Mouse (Mus musculus) right cerebral cortex, postnatal 36 days (tissue): ENCODE data around the gene Urb1.
"Not testable (repeated sequence)": the region's sequence is repeated elsewhere in the genome, so short reads cannot be mapped to it uniquely, and the experiment has no call there.

Experiments used
- DNase-seq, 2 experiments: peaks; one replicate each; pipeline ENCODE4 v3.0.0; 2022; ENCODE audit warnings: low spot score in 2 of 2, mixed read lengths in 1 of 2

The Urb1 gene

GRCm38 (mm10) chr16:90823986-90824385 lies 13.8 kb upstream of the Urb1 start:
- DNase-seq = not testable (repeated sequence)

DNA sequence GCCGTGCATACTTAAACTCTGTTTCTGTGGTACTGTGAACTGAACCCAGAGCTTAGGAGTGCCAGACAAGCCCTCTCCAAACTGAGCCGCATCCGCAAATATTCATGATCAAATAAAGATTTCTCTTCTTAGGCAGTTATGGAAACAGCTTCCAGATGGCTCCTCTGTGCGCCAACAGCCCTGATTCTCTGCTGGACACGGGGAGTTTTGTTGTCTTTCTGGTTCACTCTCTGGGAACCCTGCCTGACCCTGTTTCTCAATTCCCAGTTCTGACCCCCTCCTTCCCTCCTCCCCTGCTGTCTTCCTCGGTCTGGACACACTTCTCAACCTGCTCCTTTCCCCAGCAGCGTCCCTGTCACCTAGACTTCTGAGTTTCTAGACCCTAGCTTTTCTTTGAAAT lies 12.8 kb upstream of the Urb1 start:
- no peak for DNase-seq

DNA sequence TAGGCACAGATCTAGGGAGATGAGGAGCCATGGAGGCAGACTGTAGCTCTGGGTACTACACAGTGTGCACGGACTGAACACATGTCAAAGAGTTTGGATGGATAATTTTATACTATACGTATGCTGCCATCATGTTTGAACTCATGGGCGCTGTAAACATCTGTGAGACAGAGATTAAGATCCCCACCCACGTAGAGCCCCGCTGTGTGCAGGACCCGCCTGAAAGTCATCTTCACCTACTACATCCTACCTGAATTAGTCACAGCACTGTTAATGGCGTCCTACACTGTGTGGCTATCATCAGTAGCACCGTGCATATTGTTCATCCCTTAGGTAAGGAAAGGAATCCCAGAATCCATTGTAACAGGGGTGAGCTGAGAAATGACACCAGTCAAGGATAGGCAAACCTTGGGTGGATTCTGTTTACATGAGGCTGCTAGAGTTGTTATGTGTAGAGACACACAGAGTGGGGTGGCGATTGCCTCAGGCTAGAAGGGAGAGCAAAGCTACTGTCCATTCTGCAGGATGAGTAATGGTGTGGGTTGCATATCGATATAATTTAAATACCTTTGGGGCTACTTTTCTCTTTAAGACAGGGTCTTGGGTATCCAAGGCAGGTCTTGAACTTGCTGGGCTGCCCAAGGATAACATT lies 12.2 kb upstream of the Urb1 start:
- DNase-seq = no peak

DNA sequence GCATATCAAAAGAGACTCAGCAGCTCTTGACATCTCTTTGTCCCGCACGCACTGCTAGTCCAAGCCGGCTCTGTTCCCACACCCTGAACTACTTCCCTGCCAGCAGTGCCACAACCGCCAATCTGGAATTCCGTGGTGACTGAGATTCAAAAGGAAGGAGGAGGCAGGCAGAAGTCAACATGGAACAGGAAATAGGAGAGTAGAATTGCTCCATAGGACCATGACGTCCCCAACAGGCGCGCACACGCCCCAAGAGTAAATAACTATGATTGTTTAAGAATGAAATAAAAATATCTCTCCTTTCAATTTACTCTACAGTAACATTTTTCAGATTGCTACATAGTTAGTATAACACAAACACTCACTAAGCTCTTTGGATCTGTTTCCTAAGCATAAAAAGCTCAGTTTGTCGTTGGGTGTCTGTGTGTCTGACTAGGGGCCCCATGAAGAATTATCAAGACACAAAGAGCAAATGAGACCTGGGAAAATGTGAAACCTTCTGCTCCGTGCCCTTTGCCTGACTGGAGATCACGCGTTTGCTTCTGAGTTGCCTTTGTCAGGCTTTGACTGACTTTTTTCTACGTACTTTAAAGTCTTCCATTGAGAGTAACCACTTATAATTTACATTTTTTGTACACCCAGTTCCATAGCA lies 11.0 kb upstream of the Urb1 start:
- no peak for DNase-seq

GRCm38 (mm10) chr16:90820326-90820725 lies 10.1 kb upstream of the Urb1 start:
- no peak for DNase-seq

DNA sequence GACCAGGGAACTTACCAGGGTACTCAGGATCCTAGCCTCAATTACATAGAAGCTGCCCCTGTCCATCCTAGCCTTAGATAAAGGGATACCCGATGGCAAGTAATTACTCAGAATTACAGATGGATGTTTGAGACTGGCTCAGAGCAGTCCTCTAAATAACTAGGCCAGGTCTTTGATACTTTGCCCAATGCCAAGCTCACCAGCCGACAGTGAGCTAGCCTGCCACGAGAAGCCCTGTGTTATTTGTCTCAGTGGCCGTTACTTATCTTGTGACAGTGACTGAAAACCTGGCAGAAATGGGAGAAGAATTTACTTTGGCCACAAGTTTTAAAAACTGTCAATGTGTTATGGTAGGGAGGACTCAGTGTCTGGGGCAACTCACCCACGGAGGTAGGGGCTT lies 1.9 kb upstream of the Urb1 start:
- no peak for DNase-seq

GRCm38 (mm10) chr16:90810716-90811256 lies 573 bp upstream of the Urb1 start:
- no peak for DNase-seq

- no peak for DNase-seq
Measured at GRCm38 (mm10) chr16:90804466-90804865, 5.7 kb downstream of the Urb1 start.

GRCm38 (mm10) chr16:90801928-90802327 lies 8.3 kb downstream of the Urb1 start:
- DNase-seq = no peak

DNA sequence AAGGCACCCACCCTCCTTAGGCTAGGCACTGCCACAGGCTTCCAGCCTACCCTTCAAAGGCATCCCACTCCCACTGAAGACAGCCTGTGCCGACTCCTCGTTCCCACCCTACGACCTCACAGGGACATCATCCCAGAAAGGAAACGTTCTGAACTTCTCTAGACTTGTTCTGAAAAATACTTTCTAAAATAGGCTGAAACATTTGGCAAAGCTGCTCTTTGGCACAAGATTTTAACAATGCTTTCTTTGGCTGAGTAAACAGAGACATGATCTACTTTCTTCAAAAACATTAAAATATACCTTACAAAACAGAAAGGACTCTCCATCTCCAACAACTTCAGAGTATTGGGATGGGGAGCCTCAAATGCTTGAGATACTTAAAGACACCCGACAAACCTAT lies 9.0 kb downstream of the Urb1 start:
- DNase-seq = peak in 1 of 2 experiments; percentile 32

DNA sequence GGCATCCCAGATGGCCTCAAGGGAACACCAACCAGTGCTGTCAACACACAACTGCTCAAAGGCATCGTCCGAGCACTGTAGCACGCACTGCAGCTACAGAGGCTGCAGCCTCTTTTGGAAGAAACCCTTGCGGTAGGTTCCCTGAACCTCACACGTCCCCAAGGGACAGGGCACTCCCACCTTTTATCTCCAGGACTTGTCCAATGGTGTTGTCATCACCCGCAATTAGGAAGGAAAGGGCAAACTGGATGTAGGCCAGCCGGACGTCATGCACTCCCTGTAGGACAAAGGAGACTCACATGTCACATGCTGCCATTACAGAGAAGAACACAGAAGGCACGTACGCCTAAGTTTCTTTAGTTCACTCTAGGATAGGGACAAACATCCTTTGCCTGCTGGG lies 10.4 kb downstream of the Urb1 start:
- DNase-seq = no peak

DNA sequence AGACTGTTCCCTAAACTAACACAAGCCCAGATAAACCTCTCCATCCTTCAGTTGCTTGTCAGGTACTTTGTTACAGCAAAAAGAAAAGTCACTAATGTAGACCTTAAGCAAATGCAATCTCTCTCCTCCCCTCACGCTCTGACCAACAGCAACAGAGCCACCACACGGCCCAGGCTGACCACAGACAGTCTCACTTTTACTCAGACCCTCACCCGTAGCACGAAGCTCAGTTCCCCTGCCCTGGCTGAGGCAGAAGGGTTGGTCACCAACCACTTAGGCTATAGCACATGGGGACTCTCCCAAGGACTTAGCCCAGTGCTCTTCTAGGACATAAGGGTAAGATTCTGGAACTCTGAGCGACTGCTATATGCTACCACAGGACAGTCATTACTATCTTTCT lies 11.4 kb downstream of the Urb1 start:
- no peak for DNase-seq

DNA sequence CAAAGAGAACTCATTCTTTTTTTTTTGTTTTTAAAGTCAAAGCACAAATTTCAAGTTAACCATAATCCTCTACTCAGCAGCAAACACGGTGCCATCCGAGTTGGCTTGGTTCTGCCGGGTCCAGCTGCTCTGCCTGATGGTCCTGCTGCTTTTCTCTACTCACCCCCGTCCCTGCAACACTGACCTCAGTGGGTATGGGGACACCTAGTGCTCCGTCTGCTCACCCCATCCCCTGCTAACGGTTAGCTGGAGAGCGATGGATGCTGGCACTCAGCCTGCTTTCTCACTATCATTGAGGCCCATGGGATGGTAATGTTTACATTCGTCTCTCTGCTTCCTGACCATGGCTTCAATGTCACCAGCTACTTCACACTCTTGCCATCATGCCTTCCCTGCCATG lies 11.8 kb downstream of the Urb1 start:
- DNase-seq = no peak

DNA sequence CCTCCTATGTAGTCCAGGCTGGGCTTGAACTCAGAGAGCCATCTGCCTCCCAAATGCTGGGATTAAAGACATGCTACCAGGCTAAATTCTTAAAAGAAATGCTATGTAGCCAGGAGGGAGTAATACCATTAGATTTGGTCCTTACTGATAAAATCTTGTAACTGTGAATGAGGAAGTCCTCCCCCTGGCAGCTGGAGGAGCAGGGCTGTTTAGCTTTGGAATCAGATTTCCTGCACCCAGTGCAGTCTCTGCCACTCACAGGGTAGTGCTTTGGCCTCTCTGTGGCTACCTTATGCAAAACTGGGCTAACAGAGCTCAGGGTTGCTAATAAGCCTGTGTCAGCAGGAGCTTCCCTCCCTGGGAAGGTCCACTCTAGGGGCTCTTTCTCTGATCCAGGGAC lies 15.5 kb downstream of the Urb1 start:
- no peak for DNase-seq

DNA sequence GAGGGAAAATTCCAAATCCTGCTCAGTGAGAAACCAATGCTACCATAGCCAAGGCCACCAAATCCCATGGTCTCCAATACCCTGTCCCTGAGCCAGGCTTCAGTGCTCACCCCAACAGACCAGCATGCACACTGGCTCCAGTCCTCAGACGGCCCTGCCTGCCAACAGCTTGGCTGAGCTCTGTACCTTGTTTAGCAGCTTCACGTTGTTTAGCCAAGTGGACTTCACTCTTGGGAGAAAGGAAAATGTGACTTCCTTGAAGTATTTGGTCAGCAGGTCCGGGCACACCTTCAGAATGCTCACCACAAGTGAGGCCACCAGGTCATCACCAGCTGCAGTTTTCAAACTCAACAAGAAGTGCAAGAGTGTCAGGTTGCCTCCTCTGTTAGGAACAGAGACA lies 17.7 kb downstream of the Urb1 start:
- no peak for DNase-seq

DNA sequence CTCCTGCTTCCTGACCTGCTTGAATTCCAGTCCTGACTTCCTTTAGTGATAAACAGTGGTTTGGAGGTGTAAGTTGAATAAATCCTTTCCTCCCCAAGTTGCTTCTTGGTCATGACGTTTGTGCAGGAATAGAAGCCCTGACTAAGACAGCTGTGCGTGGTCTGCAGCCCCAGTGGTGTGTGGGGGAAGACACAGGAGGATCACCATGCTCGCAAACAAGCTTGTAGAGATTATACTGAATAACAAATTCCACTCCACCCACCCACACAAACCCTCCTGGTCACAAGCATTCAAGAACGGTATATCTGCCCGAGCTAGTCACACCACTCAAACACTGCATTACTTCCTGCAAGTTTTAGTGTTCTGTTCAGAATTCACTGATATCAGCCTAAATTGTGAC lies 18.1 kb downstream of the Urb1 start:
- peak in 1 of 2 experiments; percentile 47 for DNase-seq

DNA sequence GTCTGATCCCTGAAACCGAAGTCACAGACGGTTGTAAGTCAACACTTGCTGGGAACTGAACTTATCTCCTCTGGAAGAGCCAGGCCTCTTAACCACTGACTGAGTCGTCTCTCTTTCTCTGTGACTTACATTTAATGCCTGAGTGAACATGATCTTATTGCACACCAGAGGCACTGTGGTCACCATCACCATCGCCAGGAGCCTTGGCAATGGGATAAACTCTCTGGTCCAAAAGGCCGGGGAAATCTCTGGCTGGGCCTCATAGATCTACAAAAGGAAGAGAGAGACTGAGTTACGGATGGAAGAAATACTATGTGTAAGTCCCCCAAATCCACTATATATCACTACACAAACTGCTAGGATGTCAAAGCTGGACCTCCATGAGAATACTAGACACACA lies 19.3 kb downstream of the Urb1 start:
- no peak for DNase-seq

DNA sequence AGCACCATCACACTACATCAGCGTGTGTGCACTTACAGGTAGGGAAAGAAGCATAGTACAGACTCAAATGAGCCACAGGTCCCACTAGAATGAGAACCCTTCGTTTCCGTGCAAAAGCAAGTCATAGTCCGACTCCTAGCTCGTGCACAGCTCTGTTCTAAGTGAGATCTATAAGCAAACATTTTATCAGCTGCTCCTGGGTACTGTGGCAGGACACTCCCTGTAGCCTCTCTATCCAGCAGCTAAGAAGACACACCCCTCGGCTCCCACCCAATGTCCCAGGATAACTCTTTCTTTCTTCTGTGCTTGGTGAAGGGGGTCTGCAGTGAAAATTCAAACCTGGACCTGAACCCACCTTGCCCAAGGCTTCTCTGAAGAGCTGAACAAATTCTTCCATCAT lies 21.6 kb downstream of the Urb1 start:
- DNase-seq = no peak

- DNase-seq = peak in 1 of 2 experiments; percentile 14
Measured at GRCm38 (mm10) chr16:90785257-90785656, 25.0 kb downstream of the Urb1 start.

DNA sequence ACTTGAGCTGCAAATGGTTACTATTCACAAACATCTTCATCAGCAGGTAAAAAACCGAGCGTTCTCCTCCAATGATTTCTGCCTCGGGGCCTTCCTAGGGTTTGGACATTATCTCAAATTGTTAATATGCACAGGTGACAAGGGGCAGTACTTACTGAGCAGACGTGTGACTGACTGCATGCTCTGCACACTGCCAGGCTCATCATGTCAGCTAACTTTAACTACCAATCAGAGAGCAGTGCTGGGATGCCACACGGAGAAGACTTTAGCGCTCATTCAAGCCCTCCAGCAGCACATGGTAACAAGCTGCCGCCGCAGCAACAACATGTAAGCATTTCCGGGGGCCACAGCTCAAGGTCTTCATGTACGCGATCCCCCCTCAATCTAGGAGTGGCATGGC lies 26.9 kb downstream of the Urb1 start:
- DNase-seq = no peak

- DNase-seq = no peak
Measured at GRCm38 (mm10) chr16:90779783-90780182, 30.4 kb downstream of the Urb1 start.

DNA sequence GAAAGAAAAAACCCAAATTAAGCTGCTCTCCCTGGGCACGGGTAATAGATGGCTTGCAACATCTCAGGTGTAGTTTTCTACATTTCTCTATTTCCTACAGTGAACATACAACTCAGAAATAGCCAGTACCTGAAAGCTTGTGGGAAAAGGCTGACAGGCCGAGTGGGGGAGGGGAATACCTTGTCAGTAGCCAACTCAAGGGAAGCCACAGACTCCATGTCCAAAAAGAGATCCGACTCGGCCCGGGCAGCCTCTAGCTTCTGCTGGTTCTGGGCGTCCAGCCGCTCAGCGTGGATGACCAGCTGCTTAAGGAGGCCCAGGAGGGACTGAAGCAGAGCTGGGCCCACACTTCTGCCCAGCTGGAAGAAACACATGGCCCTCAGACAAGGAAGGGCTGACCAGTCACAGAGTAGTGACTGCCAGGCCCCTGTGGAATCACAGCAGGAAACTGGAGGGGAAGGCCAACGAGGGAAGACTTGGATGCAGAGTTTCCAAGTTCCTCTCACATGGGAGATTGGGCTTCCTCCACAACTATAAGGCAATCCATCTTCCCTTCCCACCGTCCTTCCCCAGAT lies 34.2 kb downstream of the Urb1 start:
- no peak for DNase-seq

GRCm38 (mm10) chr16:90774646-90775045 lies 35.6 kb downstream of the Urb1 start:
- no peak for DNase-seq
